Mouse (Mus musculus): Measurements from ENCODE around the gene Tpi1. TPM values are rescaled to one million over a fixed set of nuclear protein-coding genes. Genes with fewer than 3 reads are reported as not detected.
"Not testable (repeated sequence)": the region's sequence is repeated elsewhere in the genome, so short reads cannot be mapped to it uniquely, and the experiment has no call there.

The Tpi1 gene
- polyA plus RNA-seq, 1 experiment from 2014 or later, result 1,271 TPM

DNA sequence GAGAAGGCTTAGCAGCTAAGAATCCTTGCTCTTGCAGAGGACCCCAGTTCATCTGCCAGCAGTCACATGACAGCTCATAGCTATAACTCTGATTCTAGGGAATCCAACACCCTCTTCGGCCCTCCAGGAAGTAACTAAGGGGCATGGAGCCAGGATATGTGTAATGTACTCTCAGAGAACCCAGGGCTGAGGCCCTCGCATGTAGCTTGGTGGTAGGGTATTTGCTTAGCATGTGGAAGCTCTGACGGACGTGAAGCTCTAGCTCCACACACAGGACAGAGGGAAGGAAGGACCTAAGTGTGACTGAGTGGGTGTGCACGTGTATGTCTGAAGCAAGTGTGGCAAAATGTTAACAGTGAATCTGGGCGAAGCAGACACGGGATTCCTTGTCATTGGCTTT, 22.3 kb upstream of the Tpi1 start:
- H3K9ac ChIP-seq (ENCODE audit: low read depth, low read length), result no peak overlapping the region
- H3K27ac ChIP-seq (ENCODE audit: low read length), result no peak overlapping the region
- H3K4me1 ChIP-seq (ENCODE audit: control insufficient read depth, insufficient read depth, low read length), result peaks cover 5% of the 10 kb centered on the region
- ATAC-seq, result no peak
- 72% methylated on average over 7 of the region's 7 CpGs for WGBS
- H3K4me3 ChIP-seq (ENCODE audit: low read length), result no peak overlapping the region
- H3K9me3 ChIP-seq (ENCODE audit: control insufficient read depth, low read length), result no peaks in the 10 kb centered on the region
- peaks cover 7% of the 10 kb centered on the region; the same call in 1 of the 2 replicates for H3K36me3 ChIP-seq (ENCODE audit: control insufficient read depth, insufficient read depth, low read length)
- H3K27me3 ChIP-seq (replicated peaks; ENCODE audit: control insufficient read depth, insufficient read depth, low read length), result no peaks in the 10 kb centered on the region
- H3K4me2 ChIP-seq (ENCODE audit: low read depth, low read length), result no peak overlapping the region

DNA sequence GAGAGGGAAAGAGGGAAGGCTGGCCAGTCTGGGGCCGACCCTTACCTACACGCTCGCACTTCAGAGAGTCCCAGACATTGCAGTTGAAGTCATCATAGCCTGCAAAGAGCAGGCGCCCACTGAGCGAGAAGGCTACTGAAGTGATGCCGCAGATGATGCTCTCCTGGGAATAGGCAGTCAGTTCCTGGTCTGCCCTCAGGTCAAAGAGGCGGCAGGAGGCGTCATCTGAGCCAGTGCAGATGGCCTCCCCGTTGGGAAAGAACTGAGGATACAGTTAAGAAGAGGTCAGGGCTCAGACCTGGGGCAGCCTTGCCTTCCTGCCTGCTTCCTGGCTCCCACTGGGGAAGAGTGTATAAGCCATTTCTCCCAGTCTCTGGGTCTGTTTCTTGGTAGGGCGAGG, 21.4 kb upstream of the Tpi1 start:
- no peaks in the 10 kb centered on the region for H3K27me3 ChIP-seq (replicated peaks; ENCODE audit: control insufficient read depth, insufficient read depth, low read length)
- no peak overlapping the region for H3K9ac ChIP-seq (ENCODE audit: low read depth, low read length)
- no peak overlapping the region for H3K4me3 ChIP-seq (ENCODE audit: low read length)
- H3K36me3 ChIP-seq (ENCODE audit: control insufficient read depth, insufficient read depth, low read length), result peaks cover 7% of the 10 kb centered on the region; the same call in 1 of the 2 replicates
- H3K4me1 ChIP-seq (ENCODE audit: control insufficient read depth, insufficient read depth, low read length), result peaks cover 5% of the 10 kb centered on the region
- H3K9me3 ChIP-seq (ENCODE audit: control insufficient read depth, low read length), result no peaks in the 10 kb centered on the region
- WGBS, result 61% methylated on average over 10 of the region's 10 CpGs
- H3K27ac ChIP-seq (ENCODE audit: low read length), result no peak overlapping the region
- H3K4me2 ChIP-seq (ENCODE audit: low read depth, low read length), result no peak overlapping the region
- ATAC-seq, result no peak

DNA sequence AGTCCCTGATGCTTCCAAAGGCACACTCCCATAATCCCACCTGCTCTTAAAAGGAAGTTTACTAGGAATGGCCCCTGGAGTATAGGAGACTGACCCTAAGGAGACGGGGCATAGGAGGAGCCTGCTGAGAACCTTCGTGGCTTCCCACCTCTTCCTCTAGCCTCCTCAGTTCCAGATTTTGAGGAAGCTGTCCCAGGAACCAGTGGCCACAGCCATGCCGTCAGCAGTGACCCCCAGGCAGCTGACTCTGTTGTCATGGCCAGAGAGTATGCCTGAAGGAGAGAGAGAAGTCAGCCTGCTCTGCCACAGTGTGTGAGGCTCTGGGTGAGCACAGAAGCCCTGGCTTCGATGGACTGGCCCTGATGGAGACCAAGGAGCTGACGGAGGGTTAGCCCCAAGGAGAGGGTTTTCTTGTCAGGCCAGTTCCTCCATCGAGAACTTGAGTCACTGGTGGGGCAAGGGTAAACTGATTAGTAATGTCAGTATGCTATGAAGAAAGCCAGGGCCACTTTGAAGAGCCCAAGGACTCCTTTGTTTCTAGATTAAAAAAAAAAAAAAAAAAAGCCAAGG, 20.5 kb upstream of the Tpi1 start:
- no peak overlapping the region for H3K27ac ChIP-seq (ENCODE audit: low read length)
- no peak overlapping the region for H3K4me3 ChIP-seq (ENCODE audit: low read length)
- no peaks in the 10 kb centered on the region for H3K27me3 ChIP-seq (replicated peaks; ENCODE audit: control insufficient read depth, insufficient read depth, low read length)
- no peak overlapping the region for H3K4me2 ChIP-seq (ENCODE audit: low read depth, low read length)
- H3K36me3 ChIP-seq (ENCODE audit: control insufficient read depth, insufficient read depth, low read length), result peaks cover 7% of the 10 kb centered on the region; the same call in 1 of the 2 replicates
- peaks cover 2% of the 10 kb centered on the region; the same call in 1 of the 2 replicates for H3K4me1 ChIP-seq (ENCODE audit: control insufficient read depth, insufficient read depth, low read length)
- ATAC-seq, result no peak
- no peak overlapping the region for H3K9ac ChIP-seq (ENCODE audit: low read depth, low read length)
- no peaks in the 10 kb centered on the region for H3K9me3 ChIP-seq (ENCODE audit: control insufficient read depth, low read length)
- 84% methylated on average over 6 of the region's 6 CpGs for WGBS

DNA sequence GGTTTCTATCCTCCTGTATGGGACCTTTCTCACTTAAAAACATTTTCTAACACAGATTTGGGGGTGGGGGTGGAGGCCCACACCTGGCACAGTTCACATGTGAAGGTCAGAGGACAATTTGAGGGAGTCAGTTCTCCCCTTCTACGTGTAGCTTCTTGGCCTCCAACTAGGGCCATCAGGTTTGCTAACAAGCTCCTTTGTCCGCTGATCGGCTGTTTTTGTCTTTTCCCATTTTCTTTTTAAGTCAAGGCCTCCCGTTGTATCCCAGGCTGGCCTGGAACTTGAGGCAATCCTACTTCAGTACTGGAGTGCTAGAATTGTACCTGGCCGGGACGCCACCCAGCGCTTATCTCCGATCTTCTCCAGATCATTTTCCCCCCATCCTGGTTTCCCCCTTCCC, 17.6 kb upstream of the Tpi1 start:
- peaks cover 7% of the 10 kb centered on the region; the same call in 1 of the 2 replicates for H3K36me3 ChIP-seq (ENCODE audit: control insufficient read depth, insufficient read depth, low read length)
- no peaks in the 10 kb centered on the region for H3K9me3 ChIP-seq (ENCODE audit: control insufficient read depth, low read length)
- no peak overlapping the region for H3K4me3 ChIP-seq (ENCODE audit: low read length)
- no peaks in the 10 kb centered on the region for H3K27me3 ChIP-seq (replicated peaks; ENCODE audit: control insufficient read depth, insufficient read depth, low read length)
- no peak overlapping the region for H3K27ac ChIP-seq (ENCODE audit: low read length)
- H3K9ac ChIP-seq (ENCODE audit: low read depth, low read length), result no peak overlapping the region
- H3K4me2 ChIP-seq (ENCODE audit: low read depth, low read length), result no peak overlapping the region
- WGBS, result 89% methylated on average over 8 of the region's 8 CpGs
- peaks cover 10% of the 10 kb centered on the region for H3K4me1 ChIP-seq (ENCODE audit: control insufficient read depth, insufficient read depth, low read length)
- ATAC-seq, result no peak

DNA sequence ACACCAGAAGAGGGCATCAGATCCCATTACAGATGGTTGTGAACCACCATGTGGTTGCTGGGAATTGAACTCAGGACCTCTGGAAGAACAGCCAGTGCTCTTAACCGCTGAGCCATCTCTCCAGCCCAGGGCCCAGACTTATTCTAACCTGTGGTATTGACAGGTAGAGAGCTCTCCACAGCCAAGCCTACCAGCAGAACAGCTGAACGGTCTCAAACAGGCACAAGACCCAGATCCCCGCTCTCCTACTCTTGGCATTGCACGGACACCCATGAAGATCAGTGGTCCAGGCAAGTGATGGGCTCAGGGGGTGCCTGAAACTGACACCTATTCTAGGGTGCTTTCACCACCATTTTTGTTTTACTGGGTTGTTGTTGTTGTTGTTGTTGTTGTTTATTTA, 17.1 kb upstream of the Tpi1 start:
- not testable (repeated sequence) for ATAC-seq; H3K36me3 ChIP-seq (ENCODE audit: control insufficient read depth, insufficient read depth, low read length); H3K27ac ChIP-seq (ENCODE audit: low read length); H3K9ac ChIP-seq (ENCODE audit: low read depth, low read length); H3K9me3 ChIP-seq (ENCODE audit: control insufficient read depth, low read length); H3K27me3 ChIP-seq (replicated peaks; ENCODE audit: control insufficient read depth, insufficient read depth, low read length); H3K4me1 ChIP-seq (ENCODE audit: control insufficient read depth, insufficient read depth, low read length); H3K4me3 ChIP-seq (ENCODE audit: low read length)
- H3K4me2 ChIP-seq (ENCODE audit: low read depth, low read length), result peak overlapping the region; percentile 90
- 94% methylated on average over 4 of the region's 4 CpGs for WGBS

DNA sequence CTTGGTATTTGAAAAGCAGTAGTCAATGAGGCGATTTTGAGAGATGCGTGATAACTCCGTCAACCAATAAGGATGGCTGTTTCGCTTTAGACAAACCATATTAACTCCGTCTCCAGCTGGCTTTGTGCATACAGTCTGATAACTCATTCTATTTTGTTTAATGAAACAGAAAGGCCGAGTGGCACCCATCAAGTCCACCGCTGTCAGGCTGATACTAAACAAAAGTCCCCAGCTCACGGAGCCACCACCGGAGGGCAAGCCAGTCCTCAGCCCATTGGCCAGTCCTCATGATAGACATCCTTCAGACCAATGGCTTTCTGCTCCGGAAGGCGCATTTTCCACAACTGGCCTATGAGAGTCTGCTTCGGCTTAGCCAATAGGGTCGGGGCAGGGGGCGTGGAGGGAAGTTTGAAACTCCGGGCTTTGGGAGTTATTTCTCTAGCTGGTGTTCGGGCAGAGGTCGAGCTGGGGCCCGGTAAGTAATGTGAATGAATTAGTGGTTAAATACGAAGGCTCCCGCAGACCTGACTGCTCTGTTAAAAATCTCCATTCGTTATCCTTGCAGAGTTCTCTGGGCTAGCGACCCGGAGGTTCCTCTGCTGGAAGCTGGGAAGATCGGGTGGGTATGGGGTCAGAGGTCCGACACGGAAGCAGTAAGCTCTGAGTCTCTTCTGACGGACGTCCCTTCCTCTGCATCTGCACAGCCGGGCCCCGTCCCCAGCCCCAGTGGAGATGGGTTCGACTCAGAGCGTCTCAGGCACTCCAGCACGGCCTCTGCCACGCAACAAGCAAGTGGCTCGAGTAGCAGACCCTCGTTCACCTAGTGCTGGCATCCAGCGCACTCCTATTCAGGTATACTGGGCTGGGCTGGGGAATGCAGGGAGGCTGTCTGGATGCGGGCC, 16.0 kb upstream of the Tpi1 start:
- WGBS, result under 1% methylated on average over 38 of the region's 38 CpGs
- peak; percentile 87 for ATAC-seq
- H3K9me3 ChIP-seq (ENCODE audit: control insufficient read depth, low read length), result no peaks in the 10 kb centered on the region

DNA sequence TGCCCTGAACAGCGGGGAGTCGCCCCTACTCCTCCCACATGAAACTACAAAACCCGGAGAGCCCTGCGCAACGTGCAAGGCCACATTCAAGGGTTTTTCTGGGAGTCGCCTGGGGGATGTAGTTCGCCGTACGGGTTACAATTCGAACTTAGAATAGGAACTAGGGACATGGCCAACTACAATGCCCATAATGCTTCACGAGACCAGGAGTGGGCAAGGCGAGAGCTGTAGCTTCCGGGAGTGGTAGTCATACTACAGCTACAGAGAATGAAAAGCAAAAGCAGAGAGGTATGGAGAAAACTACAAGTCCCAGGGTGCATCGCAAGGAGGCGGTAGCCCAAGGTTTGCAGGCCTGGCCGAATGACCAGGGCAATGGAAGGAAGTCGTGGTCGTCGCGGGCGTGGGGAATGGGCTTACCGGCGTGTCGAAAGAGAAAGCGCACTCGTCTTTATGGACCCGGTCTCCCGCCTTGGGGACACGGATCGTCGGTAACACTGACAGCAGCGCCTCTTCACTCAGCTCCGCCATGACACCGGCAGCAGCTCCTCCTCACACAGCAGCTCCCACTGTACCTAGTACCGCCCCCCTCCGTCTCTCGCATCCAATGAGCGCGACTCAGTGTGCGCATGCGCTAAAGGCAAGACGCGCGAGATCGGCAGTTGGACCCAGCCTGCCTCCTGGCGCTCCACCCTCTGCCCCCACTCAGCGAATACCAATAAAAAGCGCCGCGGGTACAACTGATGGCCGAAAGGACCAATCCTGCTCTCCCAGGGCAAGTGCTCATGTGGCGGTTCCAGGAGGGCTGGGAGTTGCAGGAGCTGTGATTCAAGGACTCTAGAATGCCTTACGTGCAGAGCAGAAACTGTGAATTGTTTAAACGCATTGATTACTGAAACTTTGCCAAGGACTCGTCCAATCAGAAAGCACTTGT, 15.0 kb upstream of the Tpi1 start, which contains the start of the genes Usp5 and Cdca3:
TSS of gene Usp5 (minus strand) at position 617 of the 931 bp plus-strand sequence.
TSS of gene Cdca3 (plus strand) at position 680 of the 931 bp plus-strand sequence.
- H3K27me3 ChIP-seq (replicated peaks; ENCODE audit: control insufficient read depth, insufficient read depth, low read length), result no peaks in the 10 kb centered on the region
- ATAC-seq, result peak; percentile 95
- WGBS, result under 1% methylated on average over 55 of the region's 55 CpGs
- peak within 1 kb of the TSS; percentile 90 for H3K4me2 ChIP-seq (ENCODE audit: low read depth, low read length)
- peaks cover 16% of the 10 kb centered on the region for H3K36me3 ChIP-seq (ENCODE audit: control insufficient read depth, insufficient read depth, low read length)
- H3K9me3 ChIP-seq (ENCODE audit: control insufficient read depth, low read length), result no peaks in the 10 kb centered on the region
- H3K4me1 ChIP-seq (ENCODE audit: control insufficient read depth, insufficient read depth, low read length), result peaks cover 10% of the 10 kb centered on the region
- H3K9ac ChIP-seq (ENCODE audit: low read depth, low read length), result peak within 1 kb of the TSS; percentile 86
- H3K27ac ChIP-seq (ENCODE audit: low read length), result peak within 1 kb of the TSS; percentile 96
- H3K4me3 ChIP-seq (ENCODE audit: low read length), result peak within 1 kb of the TSS; percentile 76

More for the DNA sequence above, 16.0 kb upstream of the Tpi1 start:
- H3K9ac ChIP-seq (ENCODE audit: low read depth, low read length), result peak overlapping the region; percentile 86
- peaks cover 10% of the 10 kb centered on the region for H3K4me1 ChIP-seq (ENCODE audit: control insufficient read depth, insufficient read depth, low read length)
- peaks cover 7% of the 10 kb centered on the region; the same call in 1 of the 2 replicates for H3K36me3 ChIP-seq (ENCODE audit: control insufficient read depth, insufficient read depth, low read length)
- H3K27me3 ChIP-seq (replicated peaks; ENCODE audit: control insufficient read depth, insufficient read depth, low read length), result no peaks in the 10 kb centered on the region
- peak overlapping the region; percentile 96 for H3K27ac ChIP-seq (ENCODE audit: low read length)
- peak overlapping the region; percentile 90 for H3K4me2 ChIP-seq (ENCODE audit: low read depth, low read length)
- peak overlapping the region; percentile 76 for H3K4me3 ChIP-seq (ENCODE audit: low read length)

DNA sequence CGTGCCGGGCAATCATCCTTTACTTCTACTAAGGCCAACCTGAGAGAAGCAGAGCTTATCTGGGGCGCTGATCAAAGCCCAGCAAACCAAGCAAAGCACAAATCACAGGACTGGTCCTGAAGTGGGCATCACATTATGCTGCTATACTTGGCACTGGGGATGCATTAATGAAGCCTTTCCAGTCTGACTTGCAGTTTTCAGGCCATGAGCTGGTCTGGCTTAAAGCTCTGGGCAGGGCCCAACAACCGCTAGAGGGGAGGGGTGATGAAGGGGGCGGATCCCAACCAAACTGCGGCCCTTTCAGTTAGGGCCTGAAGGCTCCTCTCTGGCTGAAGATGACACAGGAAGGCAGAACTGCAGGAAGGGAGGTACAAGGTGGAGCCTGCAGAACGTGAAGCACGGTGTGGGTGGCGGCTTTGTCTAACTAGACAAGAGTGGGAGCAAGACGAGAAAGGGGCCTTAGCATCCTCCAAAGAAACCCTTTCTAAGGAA, 14.1 kb upstream of the Tpi1 start:
- peak overlapping the region; percentile 76 for H3K4me3 ChIP-seq (ENCODE audit: low read length)
- H3K4me1 ChIP-seq (ENCODE audit: control insufficient read depth, insufficient read depth, low read length), result peaks cover 10% of the 10 kb centered on the region
- H3K9ac ChIP-seq (ENCODE audit: low read depth, low read length), result peak overlapping the region; percentile 73
- H3K36me3 ChIP-seq (ENCODE audit: control insufficient read depth, insufficient read depth, low read length), result peaks cover 23% of the 10 kb centered on the region
- H3K27ac ChIP-seq (ENCODE audit: low read length), result peak overlapping the region; percentile 20; the same call in 1 of the 2 replicates
- WGBS, result 23% methylated on average over 10 of the region's 10 CpGs
- no peaks in the 10 kb centered on the region for H3K27me3 ChIP-seq (replicated peaks; ENCODE audit: control insufficient read depth, insufficient read depth, low read length)
- ATAC-seq, result no peak
- H3K9me3 ChIP-seq (ENCODE audit: control insufficient read depth, low read length), result no peaks in the 10 kb centered on the region
- H3K4me2 ChIP-seq (ENCODE audit: low read depth, low read length), result peak overlapping the region; percentile 85

Data from intestine, embryonic 16.5 days (tissue).